Mouse (Mus musculus) thymus, postnatal 14 days (tissue): ENCODE measurements at regions not wholly inside any gene's neighbourhood (a gene's known extent, or its start where the extent isn't known, plus 50 kb on each side); places are given as distances from the start of the nearest gene placed in this dataset.

Source experiments
- DNase-seq: peaks from one replicate; pipeline ENCODE4 v3.0.0; 2021

- DNase-seq, result no peak
Observed at GRCm38 (mm10) chr8:33997676-33998075, 113.9 kb downstream of the Gm10131 start.

DNA sequence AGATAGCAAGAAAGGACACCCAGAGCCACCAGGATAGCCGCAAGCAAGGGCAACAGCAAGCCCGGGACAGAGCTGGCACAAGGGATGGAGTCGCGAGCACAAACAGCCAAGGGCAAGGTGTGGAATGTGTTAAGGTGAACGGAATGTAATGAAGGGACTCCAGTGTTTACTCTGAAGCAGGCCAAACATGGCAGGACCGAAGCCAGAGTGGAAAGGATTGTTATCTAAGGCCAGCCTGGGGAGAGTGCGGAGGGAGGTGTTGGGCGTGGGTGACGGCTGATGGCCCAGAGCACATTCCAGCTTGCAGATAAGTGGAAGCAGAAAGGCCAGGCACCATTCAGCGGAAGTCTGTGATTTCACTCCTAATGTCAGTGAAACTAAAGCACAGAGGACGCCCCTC, 118.6 kb downstream of the Gm10131 start:
- no peak for DNase-seq

- no peak for DNase-seq
Observed at GRCm38 (mm10) chr8:33991917-33992875, 119.3 kb downstream of the Gm10131 start.

DNA sequence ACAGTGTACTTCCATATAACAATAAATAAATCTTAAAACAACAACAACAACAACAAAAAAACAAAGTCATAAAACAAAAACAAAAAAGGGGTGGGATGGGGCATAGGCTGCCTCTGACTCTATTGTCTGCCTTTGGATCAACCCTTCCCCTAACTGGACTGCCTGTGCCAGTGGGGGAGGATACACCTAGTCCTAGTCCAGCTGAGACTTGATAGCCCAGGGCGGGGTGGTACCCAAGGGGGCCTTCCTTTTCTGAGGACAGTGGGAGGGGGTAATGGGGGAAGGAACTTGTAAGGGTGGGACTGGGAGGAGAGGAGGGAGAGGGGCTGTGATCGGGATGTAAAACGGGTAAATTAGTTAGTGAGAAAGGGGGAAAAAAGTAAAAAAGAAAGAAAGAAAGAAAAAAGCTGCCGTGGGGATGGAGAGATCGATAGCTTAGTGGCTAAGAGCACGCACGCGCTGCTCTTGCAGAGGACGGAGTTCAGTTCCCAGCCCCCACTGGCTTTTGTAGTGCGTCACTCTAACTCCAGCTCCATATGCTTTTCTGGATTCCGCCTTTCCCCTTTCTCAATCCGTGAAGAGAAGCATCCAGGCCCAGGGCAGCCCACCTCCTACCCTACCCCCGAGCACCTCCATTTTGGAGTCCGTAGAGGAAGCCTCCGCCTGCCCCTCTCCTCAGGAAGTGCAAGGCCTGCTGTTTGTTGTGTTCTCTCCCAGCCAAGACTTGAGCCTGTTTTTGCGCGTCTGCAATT, 120.2 kb downstream of the Gm10131 start:
- no peak for DNase-seq

DNA sequence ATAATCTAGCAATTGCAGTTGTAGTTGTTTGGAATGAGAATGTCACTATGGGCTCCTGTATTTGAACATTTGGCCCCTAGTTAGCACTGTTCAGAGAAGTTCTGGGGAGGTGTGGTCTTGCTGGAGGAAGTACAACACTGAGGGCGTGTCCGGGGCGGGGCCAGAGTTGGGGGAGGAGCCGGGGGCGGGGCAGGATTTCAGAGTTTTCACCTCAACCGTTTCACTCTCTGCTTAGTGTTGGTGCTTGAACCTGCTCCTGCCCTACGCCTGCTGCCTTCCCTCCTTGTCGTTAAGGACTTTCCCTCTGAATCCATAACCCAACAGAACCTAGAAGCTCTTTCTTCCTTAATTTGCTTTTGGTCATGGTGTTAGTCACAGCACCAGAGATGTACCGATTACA, 121.5 kb downstream of the Gm10131 start:
- DNase-seq, result peak; percentile 9

DNA sequence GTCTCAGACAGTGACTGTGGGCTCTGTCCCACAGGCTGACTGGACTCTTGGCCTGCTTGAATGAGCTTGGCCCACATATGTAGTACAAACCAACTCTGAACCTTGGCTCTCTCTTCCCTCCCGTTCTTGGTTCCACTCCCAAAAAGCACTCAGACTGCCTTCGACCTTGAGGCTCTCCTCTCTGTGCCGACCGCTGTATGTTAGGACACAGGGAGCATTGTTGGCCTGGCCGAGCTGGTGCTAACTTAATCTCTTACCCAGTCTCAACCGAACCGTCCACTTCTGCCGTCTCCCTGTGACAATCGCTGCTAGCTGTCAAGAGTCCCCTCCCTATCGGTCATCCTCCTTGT, 123.8 kb downstream of the Gm10131 start:
- no peak for DNase-seq

- no peak for DNase-seq
Observed at GRCm38 (mm10) chr8:33987091-33987754, 124.3 kb downstream of the Gm10131 start.

GRCm38 (mm10) chr8:33986657-33987056, 124.9 kb downstream of the Gm10131 start:
- DNase-seq, result no peak

DNA sequence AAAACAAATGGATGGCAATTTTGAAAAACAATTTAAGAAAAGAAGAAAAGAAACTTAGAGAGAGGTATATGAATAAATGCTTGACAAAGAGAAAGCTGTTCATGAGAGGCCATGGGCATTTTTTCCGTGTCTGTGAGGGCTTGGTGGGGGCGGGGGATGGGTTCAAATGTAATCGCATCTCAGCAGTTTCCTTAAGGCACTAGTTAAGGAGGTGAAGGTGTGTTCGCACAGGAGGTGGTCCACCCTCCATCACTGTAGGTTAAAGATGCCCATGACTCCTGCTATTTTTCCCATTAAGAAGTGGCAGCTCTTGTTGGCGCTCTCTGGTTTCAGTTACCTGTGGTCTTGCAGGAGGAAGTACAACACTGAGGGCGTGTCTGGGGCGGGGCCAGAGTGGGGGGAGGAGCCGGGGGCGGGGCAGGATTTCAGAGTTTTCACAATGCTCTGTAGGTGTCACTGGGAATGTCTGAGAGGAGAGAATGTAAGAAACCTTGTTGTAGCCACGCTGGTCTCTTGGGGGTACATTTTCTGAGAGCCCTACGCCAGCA, 126.0 kb downstream of the Gm10131 start:
- DNase-seq, result peak; percentile 24

- DNase-seq, result peak; percentile 34
Observed at GRCm38 (mm10) chr8:33981629-33982028, 129.9 kb downstream of the Gm10131 start.

- no peak for DNase-seq
Observed at GRCm38 (mm10) chr8:33980999-33981398, 130.5 kb downstream of the Gm10131 start.
